Mouse (Mus musculus) megakaryocyte, embryonic 14.5 days (primary cell): Measurements from ENCODE around the gene Cxcl3. TPM values are rescaled to one million over a fixed set of nuclear protein-coding genes. Genes with fewer than 3 reads are reported as not detected.

ENCODE experiments used
- H3K27me3 ChIP-seq: replicated peaks from 2 replicates; pipeline ENCODE3; 2012; ENCODE audit warnings: inconsistent platforms
- H3K36me3 ChIP-seq: replicated peaks from 2 replicates; pipeline ENCODE3; 2012; ENCODE audit warnings: low read length, inconsistent platforms, mixed read lengths
- H3K4me1 ChIP-seq: 2 replicates; pipeline ENCODE4 v1.6.1; 2012; ENCODE audit warnings: inconsistent platforms
- H3K4me3 ChIP-seq: replicated peaks from 2 replicates; pipeline ENCODE3; 2012; ENCODE audit warnings: moderate library complexity, mild to moderate bottlenecking, inconsistent platforms
- H3K9me3 ChIP-seq: 2 replicates; pipeline ENCODE4 v1.6.1; 2012; ENCODE audit warnings: inconsistent platforms
- FLI1 ChIP-seq: IDR thresholded peaks from 2 replicates; pipeline ENCODE4 v1.6.1; 2012; ENCODE audit warnings: low read length, inconsistent platforms, mixed read lengths
- GATA1 ChIP-seq: IDR thresholded peaks from 3 replicates; pipeline ENCODE4 v1.6.1; 2012; ENCODE audit warnings: mixed read lengths, low read length, inconsistent platforms, borderline replicate concordance
- polyA plus RNA-seq: library from polyadenylated mRNA; stranded (reverse); fragments of >175 nt; gene quantifications from 2 replicates; pipeline ENCODE4 v1.2.3, GENCODE M21; 2012; ENCODE audit warnings: low replicate concordance; ENCODE audit not compliant: insufficient read depth

Gene Cxcl3
- polyA plus RNA-seq, 1 experiment, result 15.8 TPM

DNA sequence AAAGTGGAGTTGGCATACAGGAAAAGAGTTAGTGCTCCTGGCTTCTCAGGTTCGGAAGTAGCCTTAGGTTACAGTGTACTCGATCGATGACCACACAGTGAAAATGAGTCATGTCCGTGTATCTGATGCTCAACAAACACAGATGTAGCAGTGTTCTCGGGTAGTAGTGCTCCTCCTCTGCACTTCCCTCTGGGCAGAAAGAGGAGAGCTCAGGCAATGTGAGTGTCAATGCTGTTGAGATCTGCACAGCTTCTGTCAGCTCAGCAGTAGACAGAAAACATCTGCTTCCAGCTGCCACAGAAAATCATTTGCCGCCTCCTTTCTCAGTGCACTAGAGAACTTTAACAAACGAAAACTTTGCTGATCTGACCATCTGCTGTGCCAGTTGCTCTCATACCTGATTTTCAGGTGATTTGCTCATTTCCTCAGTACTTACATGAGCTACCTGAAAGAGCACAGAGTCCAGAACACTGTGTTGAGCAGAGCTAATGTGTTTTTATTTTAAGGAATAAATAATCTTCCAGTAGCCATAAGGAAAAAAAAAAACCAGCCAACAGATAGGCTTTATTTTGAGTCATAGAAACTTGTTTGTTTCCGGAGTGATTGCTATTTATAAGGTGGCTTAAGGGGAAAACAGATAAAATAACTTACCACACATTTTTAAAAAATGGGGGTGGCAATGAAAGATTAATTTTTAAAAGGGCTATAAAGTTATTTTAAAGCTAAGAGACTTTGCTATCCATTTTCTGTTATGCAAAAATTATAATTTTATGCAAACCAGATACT is 19.9 kb upstream of the Cxcl3 start:
- peaks cover 91% of the 10 kb centered on the region for H3K4me1 ChIP-seq

DNA sequence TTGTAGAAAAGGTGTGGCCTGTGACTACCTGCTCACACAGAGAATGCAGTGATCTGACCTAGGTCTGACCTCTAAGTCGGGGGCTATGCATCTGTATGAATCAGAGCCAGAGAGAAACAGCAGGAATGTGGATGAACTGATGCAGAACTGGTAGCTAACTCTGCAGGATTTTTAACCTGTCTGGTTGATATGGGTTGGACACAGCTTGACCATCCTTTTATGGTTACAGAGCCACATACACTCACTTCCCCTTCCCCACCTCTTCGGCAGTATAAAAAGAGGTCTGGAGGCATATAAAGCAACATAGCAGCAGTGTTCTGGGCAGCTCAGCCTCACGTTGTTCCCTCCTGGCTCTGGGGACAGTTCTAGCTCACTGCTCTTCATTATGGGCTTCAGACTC is 17.7 kb upstream of the Cxcl3 start, which contains the start of gene Ppbp:
TSS of gene Ppbp (plus strand) at position 301 of the 400 bp plus-strand sequence.
- Histone ChIP-seq H3K4me1 (peaks cover 92% of the 10 kb centered on the region), H3K4me3 (peak within 1 kb of the TSS; percentile 86), H3K9me3 (no peaks in the 10 kb centered on the region), H3K36me3 (peaks cover 5% of the 10 kb centered on the region), H3K27me3 (no peaks in the 10 kb centered on the region)
- TF ChIP-seq GATA1 (no peak), FLI1 (no peak)

More for the DNA sequence above, 19.9 kb upstream of the Cxcl3 start:
- Histone ChIP-seq H3K4me3 (peak overlapping the region; percentile 88), H3K27me3 (no peaks in the 10 kb centered on the region), H3K36me3 (peaks cover 9% of the 10 kb centered on the region), H3K9me3 (no peaks in the 10 kb centered on the region)
- TF ChIP-seq GATA1, result no peak
- TF ChIP-seq FLI1, result no peak

DNA sequence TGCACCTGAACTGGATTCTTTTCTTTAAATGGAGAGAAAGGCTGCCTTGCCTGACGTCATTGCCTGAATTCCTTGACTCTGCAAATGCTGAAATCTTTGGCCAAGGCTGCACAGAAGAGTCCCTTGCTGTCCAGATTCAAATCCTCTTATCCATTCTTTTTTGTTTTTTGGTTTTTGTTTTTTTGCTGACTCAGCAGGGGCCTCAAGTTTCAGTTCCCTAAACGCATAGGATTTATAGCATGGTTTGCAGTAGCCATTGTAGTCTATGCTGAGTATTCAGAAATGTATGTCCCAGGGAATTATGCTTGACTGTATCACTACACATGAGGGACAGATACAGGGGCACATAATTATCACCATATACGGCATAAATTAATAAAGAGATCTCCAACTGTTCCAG is 14.5 kb upstream of the Cxcl3 start:
- Histone ChIP-seq H3K9me3 (no peaks in the 10 kb centered on the region), H3K27me3 (no peaks in the 10 kb centered on the region), H3K4me3 (peak overlapping the region; percentile 96), H3K4me1 (peaks cover 84% of the 10 kb centered on the region), H3K36me3 (peaks cover 20% of the 10 kb centered on the region)
- no peak for TF ChIP-seq FLI1
- TF ChIP-seq GATA1, result no peak

DNA sequence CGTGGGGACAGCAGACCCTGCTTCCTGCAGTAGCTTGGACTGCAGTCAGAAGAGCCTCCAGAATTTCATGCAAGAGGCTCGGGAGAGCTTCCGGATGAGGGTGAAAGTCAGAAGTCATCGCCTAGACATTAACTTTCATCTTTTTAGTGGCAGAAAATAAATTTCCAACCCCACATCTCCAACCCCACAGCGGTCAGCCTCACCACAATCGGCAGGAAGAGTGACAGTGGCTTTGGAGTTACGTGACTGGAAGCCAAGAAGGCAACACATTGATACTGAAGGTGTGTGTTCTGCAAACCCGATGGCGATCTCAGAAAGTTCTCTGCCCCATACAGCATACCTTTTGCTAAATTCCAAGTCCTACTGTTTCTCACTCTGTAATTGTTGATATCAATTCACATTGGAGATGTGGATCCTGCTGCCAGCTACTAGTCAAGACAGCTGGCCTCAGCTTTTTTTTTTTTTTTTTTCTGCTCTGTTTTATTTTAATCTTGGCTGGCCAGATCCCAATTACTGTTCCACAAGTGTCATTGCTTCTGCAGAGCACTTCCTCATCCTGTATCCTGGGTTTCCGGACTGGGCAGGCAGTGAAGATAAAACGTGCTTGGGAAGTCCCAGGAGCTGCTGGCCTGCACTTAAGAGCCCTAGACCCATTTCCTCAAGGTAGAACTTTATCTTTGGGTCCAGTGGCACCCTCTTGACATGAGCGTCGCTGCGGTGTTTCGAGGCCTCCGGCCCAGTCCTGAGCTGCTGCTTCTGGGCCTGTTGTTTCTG is 13.8 kb upstream of the Cxcl3 start, which contains the start of gene Pf4:
TSS of gene Pf4 (plus strand) at position 556 of the 774 bp plus-strand sequence.
- Histone ChIP-seq H3K4me1 (peaks cover 87% of the 10 kb centered on the region), H3K4me3 (peak within 1 kb of the TSS; percentile 96), H3K36me3 (peaks cover 20% of the 10 kb centered on the region), H3K27me3 (no peaks in the 10 kb centered on the region), H3K9me3 (no peaks in the 10 kb centered on the region)
- TF ChIP-seq GATA1 (peak; percentile 88; the same call in 2 of the 3 replicates), FLI1 (peak; percentile 79)

DNA sequence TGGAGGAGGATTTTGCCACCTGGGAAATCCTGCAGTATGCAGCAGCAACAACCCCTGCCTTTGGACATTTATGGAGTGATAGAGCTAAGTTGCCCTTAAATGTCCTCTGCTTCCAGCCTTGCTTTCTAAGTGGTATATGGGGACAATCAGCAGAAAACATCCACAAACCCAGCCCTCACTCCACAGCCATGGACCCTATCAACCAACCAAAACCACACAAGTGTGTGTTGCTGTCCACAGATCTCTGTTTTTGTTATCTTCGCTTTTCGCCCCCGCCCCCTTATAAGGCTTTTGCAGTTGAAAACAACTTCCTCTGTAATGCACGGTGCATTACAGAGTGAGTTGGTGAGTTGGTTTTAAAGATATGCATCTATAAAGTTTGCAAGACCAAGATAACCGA is 10.3 kb upstream of the Cxcl3 start:
- Histone ChIP-seq H3K4me3 (peak overlapping the region; percentile 96), H3K9me3 (no peaks in the 10 kb centered on the region), H3K36me3 (peaks cover 20% of the 10 kb centered on the region), H3K27me3 (no peaks in the 10 kb centered on the region), H3K4me1 (peaks cover 73% of the 10 kb centered on the region)
- no peak for TF ChIP-seq FLI1
- TF ChIP-seq GATA1, result no peak

DNA sequence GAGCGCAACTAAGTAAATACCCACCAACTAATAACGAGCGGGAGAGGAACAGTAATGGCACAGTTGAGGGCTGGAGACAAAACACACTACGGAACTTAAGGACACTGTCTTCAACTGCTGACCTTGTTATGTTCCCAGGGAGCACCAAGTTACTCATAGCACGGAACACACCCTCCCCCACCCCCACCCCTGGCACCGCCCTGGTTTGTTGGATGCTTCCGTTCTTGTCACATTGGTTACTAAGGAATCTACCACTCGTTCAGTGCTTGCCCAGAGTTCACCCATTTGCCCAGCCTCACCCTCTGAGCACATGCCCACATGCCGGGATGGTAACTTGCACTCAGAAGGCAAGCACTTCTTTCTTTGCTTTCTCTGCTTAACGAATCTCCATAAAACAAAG is 8.3 kb upstream of the Cxcl3 start:
- peaks cover 20% of the 10 kb centered on the region for H3K36me3 ChIP-seq
- H3K4me1 ChIP-seq, result peaks cover 72% of the 10 kb centered on the region
- H3K9me3 ChIP-seq, result no peaks in the 10 kb centered on the region
- TF ChIP-seq FLI1 (no peak), GATA1 (no peak)
- H3K27me3 ChIP-seq, result no peaks in the 10 kb centered on the region
- no peak overlapping the region for H3K4me3 ChIP-seq

DNA sequence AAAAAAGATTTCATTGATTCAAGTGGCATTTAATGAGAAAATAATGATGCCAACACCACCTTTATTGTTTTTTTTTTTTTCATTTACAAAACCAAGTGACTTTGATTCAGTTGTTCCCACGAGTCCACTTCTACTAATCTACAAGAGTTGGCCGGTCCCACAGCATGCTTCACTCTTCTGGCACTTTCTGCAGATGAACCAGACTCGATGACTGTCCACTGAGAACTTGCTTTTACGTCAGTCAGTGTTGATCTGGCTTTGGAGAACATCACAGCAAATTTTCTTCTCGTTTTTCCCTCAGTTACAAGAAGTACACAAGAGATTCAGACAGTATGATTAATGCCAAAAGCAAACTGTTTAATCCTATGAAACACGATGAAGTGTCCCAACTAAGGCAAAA is 7.0 kb upstream of the Cxcl3 start:
- peaks cover 13% of the 10 kb centered on the region for H3K36me3 ChIP-seq
- no peaks in the 10 kb centered on the region for H3K27me3 ChIP-seq
- no peak overlapping the region for H3K4me3 ChIP-seq
- TF ChIP-seq FLI1 (no peak), GATA1 (no peak)
- H3K9me3 ChIP-seq, result no peaks in the 10 kb centered on the region
- H3K4me1 ChIP-seq, result peaks cover 75% of the 10 kb centered on the region

DNA sequence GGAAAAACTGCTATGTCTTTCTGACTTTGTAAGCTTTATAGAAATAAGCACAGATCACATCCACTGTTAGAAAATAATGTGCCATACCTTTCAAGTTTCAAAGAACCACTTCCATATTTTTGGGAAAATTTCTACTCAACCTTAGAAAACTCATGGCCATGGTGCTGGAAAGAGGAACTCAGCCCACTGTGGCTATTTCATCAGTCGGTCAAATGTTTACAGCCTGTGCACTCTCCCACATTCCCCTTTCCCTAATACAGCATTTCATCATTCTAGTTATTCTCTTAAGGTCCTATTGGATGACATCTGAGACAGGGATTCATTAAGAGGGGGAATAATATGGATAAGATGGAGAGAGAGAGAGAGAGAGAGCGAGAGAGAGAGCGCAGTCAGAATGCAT is 2.2 kb upstream of the Cxcl3 start:
- peaks cover 71% of the 10 kb centered on the region for H3K4me1 ChIP-seq
- no peaks in the 10 kb centered on the region for H3K27me3 ChIP-seq
- TF ChIP-seq GATA1 (no peak), FLI1 (no peak)
- H3K9me3 ChIP-seq, result no peaks in the 10 kb centered on the region
- H3K4me3 ChIP-seq, result no peak overlapping the region
- no peaks in the 10 kb centered on the region for H3K36me3 ChIP-seq

DNA sequence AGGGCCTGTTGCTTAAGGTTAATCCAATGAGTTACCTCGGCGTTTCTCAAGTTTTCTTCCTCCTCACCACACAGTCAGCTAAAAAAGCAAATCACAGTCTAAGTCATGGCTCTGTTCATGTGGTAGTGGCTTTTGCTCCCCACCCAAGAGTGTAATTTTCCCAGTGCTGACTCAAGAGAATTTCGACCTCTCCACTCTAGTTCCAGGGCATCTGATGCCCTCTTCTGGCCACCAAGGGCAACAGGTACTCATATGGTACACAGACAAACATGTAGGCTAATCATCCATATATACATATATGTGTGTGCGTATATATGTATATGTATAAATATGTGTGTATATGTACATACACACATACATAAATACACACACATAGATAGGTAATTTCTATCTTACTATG is 2.2 kb downstream of the Cxcl3 start:
- Histone ChIP-seq H3K27me3 (no peaks in the 10 kb centered on the region), H3K9me3 (no peaks in the 10 kb centered on the region), H3K4me3 (no peak overlapping the region), H3K4me1 (peaks cover 56% of the 10 kb centered on the region), H3K36me3 (no peaks in the 10 kb centered on the region)
- TF ChIP-seq GATA1 (no peak), FLI1 (no peak)
